Mouse (Mus musculus) midbrain, embryonic 16.5 days (tissue): Measurements from ENCODE around the gene Tln2. TPM values are rescaled to one million over a fixed set of nuclear protein-coding genes. Genes with fewer than 3 reads are reported as not detected.
"Not testable (repeated sequence)": the region's sequence is repeated elsewhere in the genome, so short reads cannot be mapped to it uniquely, and the experiment has no call there.

Experiments
- ATAC-seq: fragments of 200-750 bp; cut with Nextera tagmentation; 2 replicates; pipeline ENCODE4 v1.8.0; 2017; ENCODE audit warnings: moderate TSS enrichment
- H3K27ac ChIP-seq: fragments of 300-500 bp; sonication (generic); 2 replicates; pipeline ENCODE4 v1.5.1; 2014; ENCODE audit warnings: mild to moderate bottlenecking, low read length, mixed read lengths
- H3K27me3 ChIP-seq: fragments of 300-500 bp; sonication (generic); 2 replicates; pipeline ENCODE4 v1.6.1; 2014; ENCODE audit warnings: low read depth, low read length, mixed read lengths; ENCODE audit not compliant: control insufficient read depth, insufficient read depth
- H3K36me3 ChIP-seq: fragments of 300-500 bp; sonication (generic); 2 replicates; pipeline ENCODE4 v1.6.1; 2014; ENCODE audit warnings: mild to moderate bottlenecking, low read length, moderate library complexity, mixed read lengths; ENCODE audit not compliant: control insufficient read depth, insufficient read depth
- H3K4me1 ChIP-seq: fragments of 300-500 bp; sonication (generic); 2 replicates; pipeline ENCODE4 v1.6.1; 2014; ENCODE audit warnings: mild to moderate bottlenecking, low read length, mixed read lengths; ENCODE audit not compliant: control insufficient read depth, insufficient read depth
- H3K4me2 ChIP-seq: fragments of 300-500 bp; sonication (generic); 2 replicates; pipeline ENCODE4 v1.6.1; 2014; ENCODE audit warnings: mild to moderate bottlenecking, low read length, mixed read lengths
- H3K4me3 ChIP-seq: fragments of 300-500 bp; sonication (generic); 2 replicates; pipeline ENCODE4 v1.5.1; 2014; ENCODE audit warnings: low read depth, mild to moderate bottlenecking, low read length, moderate library complexity, mixed read lengths
- H3K9ac ChIP-seq: fragments of 300-500 bp; sonication (generic); 2 replicates; pipeline ENCODE4 v1.6.1; 2014; ENCODE audit warnings: low read depth, low read length, mixed read lengths
- H3K9me3 ChIP-seq: fragments of 300-500 bp; sonication (generic); replicated peaks from 2 replicates; pipeline ENCODE4 v1.6.1; 2014; ENCODE audit warnings: mild to moderate bottlenecking, low read length, mixed read lengths; ENCODE audit not compliant: control insufficient read depth, poor library complexity, severe bottlenecking
- WGBS: fragments of 180-500 bp; shearing (Covaris S2); extraction: QIAGEN DNeasy Blood & Tissue Kit; methylation state at CpG from one replicate; pipeline ENCODE4 v1.1.7; 2014; 5-methylcytosine and 5-hydroxymethylcytosine counted together
- polyA plus RNA-seq: library from polyadenylated mRNA; unstranded; fragments of >200 nt; fragmentation: Nextera tagmentation; extraction: Ambion mirVana; gene quantifications from 2 replicates; pipeline ENCODE4 v1.2.1, GENCODE M21; 2015

Tln2 gene
- polyA plus RNA-seq, 1 experiment from 2014 or later: 24.8 TPM

GRCm38 (mm10) chr9:67300346-67300745, 259.2 kb downstream of the Tln2 start:
- no peaks in the 10 kb centered on the region; the same call in 1 of the 2 replicates for H3K27me3 ChIP-seq
- no peaks in the 10 kb centered on the region for H3K9me3 ChIP-seq
- H3K4me3 ChIP-seq: no peak overlapping the region
- peaks cover 6% of the 10 kb centered on the region; the same call in 1 of the 2 replicates for H3K36me3 ChIP-seq
- H3K4me2 ChIP-seq: no peak overlapping the region
- ATAC-seq: no peak
- WGBS: 32% methylated on average over 3 of the region's 3 CpGs
- no peak overlapping the region for H3K9ac ChIP-seq
- H3K4me1 ChIP-seq: peaks cover 2% of the 10 kb centered on the region; the same call in 1 of the 2 replicates
- H3K27ac ChIP-seq: no peak overlapping the region

- no peak overlapping the region for H3K27ac ChIP-seq
- H3K27me3 ChIP-seq: no peaks in the 10 kb centered on the region; the same call in 1 of the 2 replicates
- no peak overlapping the region for H3K9ac ChIP-seq
- H3K9me3 ChIP-seq: no peaks in the 10 kb centered on the region
- WGBS: 85% methylated on average over 6 of the region's 6 CpGs
- no peak overlapping the region for H3K4me3 ChIP-seq
- ATAC-seq: no peak
- peaks cover 2% of the 10 kb centered on the region; the same call in 1 of the 2 replicates for H3K4me1 ChIP-seq
- no peaks in the 10 kb centered on the region for H3K36me3 ChIP-seq
- no peak overlapping the region for H3K4me2 ChIP-seq
Observed at GRCm38 (mm10) chr9:67299164-67299563, 260.3 kb downstream of the Tln2 start.

GRCm38 (mm10) chr9:67297236-67297889, 262.1 kb downstream of the Tln2 start:
- 79% methylated on average over 6 of the region's 6 CpGs for WGBS
- no peak for ATAC-seq
- Histone ChIP-seq H3K4me3 (no peak overlapping the region), H3K36me3 (no peaks in the 10 kb centered on the region), H3K9me3 (no peaks in the 10 kb centered on the region), H3K27me3 (no peaks in the 10 kb centered on the region; the same call in 1 of the 2 replicates), H3K9ac (no peak overlapping the region), H3K4me1 (peaks cover 2% of the 10 kb centered on the region; the same call in 1 of the 2 replicates), H3K27ac (no peak overlapping the region), H3K4me2 (no peak overlapping the region)

- H3K4me1 ChIP-seq: no peaks in the 10 kb centered on the region
- H3K27ac ChIP-seq: no peak overlapping the region
- H3K27me3 ChIP-seq: no peaks in the 10 kb centered on the region
- H3K9ac ChIP-seq: no peak overlapping the region
- H3K9me3 ChIP-seq: no peaks in the 10 kb centered on the region
- 74% methylated on average over 4 of the region's 4 CpGs for WGBS
- no peak overlapping the region for H3K4me3 ChIP-seq
- peaks cover 6% of the 10 kb centered on the region; the same call in 1 of the 2 replicates for H3K36me3 ChIP-seq
- no peak for ATAC-seq
- no peak overlapping the region for H3K4me2 ChIP-seq
Observed at GRCm38 (mm10) chr9:67287457-67287856, 272.0 kb downstream of the Tln2 start.

GRCm38 (mm10) chr9:67286801-67287200, 272.7 kb downstream of the Tln2 start:
- ATAC-seq: no peak
- Histone ChIP-seq H3K9me3 (no peaks in the 10 kb centered on the region), H3K9ac (no peak overlapping the region), H3K4me1 (no peaks in the 10 kb centered on the region), H3K4me2 (no peak overlapping the region), H3K27me3 (no peaks in the 10 kb centered on the region), H3K27ac (no peak overlapping the region), H3K4me3 (no peak overlapping the region), H3K36me3 (peaks cover 6% of the 10 kb centered on the region; the same call in 1 of the 2 replicates)
- WGBS: 81% methylated on average over 3 of the region's 3 CpGs

- no peak overlapping the region for H3K27ac ChIP-seq
- H3K4me3 ChIP-seq: no peak overlapping the region
- no peak overlapping the region for H3K4me2 ChIP-seq
- 75% methylated on average over 3 of the region's 3 CpGs for WGBS
- ATAC-seq: no peak
- no peaks in the 10 kb centered on the region for H3K9me3 ChIP-seq
- no peak overlapping the region for H3K9ac ChIP-seq
- H3K4me1 ChIP-seq: no peaks in the 10 kb centered on the region
- peaks cover 6% of the 10 kb centered on the region; the same call in 1 of the 2 replicates for H3K36me3 ChIP-seq
- H3K27me3 ChIP-seq: no peaks in the 10 kb centered on the region
Observed at GRCm38 (mm10) chr9:67285544-67285943, 274.0 kb downstream of the Tln2 start.

GRCm38 (mm10) chr9:67281812-67282211, 277.7 kb downstream of the Tln2 start:
- peaks cover 4% of the 10 kb centered on the region; the same call in 1 of the 2 replicates for H3K36me3 ChIP-seq
- H3K4me2 ChIP-seq: no peak overlapping the region
- no peak overlapping the region for H3K4me3 ChIP-seq
- no peaks in the 10 kb centered on the region for H3K4me1 ChIP-seq
- no peaks in the 10 kb centered on the region for H3K27me3 ChIP-seq
- H3K27ac ChIP-seq: no peak overlapping the region
- ATAC-seq: no peak
- no peak overlapping the region for H3K9ac ChIP-seq
- no peaks in the 10 kb centered on the region for H3K9me3 ChIP-seq
- WGBS: 84% methylated on average over 6 of the region's 6 CpGs

GRCm38 (mm10) chr9:67280311-67280710, 279.2 kb downstream of the Tln2 start:
- H3K4me1 ChIP-seq, H3K9me3 ChIP-seq, H3K27ac ChIP-seq, H3K4me3 ChIP-seq, H3K9ac ChIP-seq, ATAC-seq, H3K27me3 ChIP-seq, H3K36me3 ChIP-seq, H3K4me2 ChIP-seq: not testable (repeated sequence)

GRCm38 (mm10) chr9:67276446-67276845, 283.1 kb downstream of the Tln2 start:
- Histone ChIP-seq H3K9me3 (no peaks in the 10 kb centered on the region), H3K27ac (no peak overlapping the region), H3K4me2 (no peak overlapping the region), H3K36me3 (peaks cover 3% of the 10 kb centered on the region), H3K27me3 (no peaks in the 10 kb centered on the region), H3K9ac (no peak overlapping the region), H3K4me3 (no peak overlapping the region), H3K4me1 (no peaks in the 10 kb centered on the region)
- 93% methylated on average over 6 of the region's 6 CpGs for WGBS
- ATAC-seq: no peak
